Mouse (Mus musculus) CD8-positive naive resting alpha-beta T cell, adult 57 days (primary cell): ENCODE results near the gene Mcemp1. TPM values are rescaled to one million over a fixed set of nuclear protein-coding genes. Genes with fewer than 3 reads are reported as not detected.

Source experiments
- total RNA-seq: library from RNA; stranded (reverse); gene quantifications from one replicate; pipeline ENCODE4 v1.2.4, GENCODE M21; 2023

Mcemp1 gene
- total RNA-seq: 0.58 TPM

GRCm38 (mm10) chr8:3665507-3665906 is at the start of gene Mcemp1:
Gene Mcemp1 (plus strand): TSS chr8:3665754.

GRCm38 (mm10) chr8:3621199-3621970 is 44.2 kb upstream of the Mcemp1 start, which contains the start of the genes Xab2 and Pet100:
Gene Xab2 (minus strand): TSS chr8:3621316.
Gene Pet100 (plus strand): TSS chr8:3621548.

DNA sequence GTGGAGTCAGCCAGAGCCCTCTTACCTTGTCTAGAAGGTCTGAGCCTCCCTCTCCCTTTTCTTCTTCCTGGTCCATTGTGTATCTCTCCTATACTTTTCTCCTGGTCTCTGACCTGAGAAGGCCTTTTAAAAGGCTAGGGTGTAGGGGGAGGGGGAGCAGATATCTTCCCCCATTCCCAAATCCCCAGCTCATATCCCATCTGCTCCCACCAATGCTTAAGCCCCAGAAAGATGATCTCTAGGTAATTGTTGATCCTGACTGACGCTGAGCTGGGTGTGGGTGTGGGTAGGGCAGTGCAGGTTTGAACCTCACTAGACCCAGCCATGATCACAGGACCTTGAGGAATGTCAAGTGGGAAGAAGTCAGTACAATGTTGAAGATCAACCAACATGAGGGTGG is 40.1 kb upstream of the Mcemp1 start, which contains the start of gene Pcp2:
TSS of gene Pcp2 (minus strand) at position 101 of the 400 bp plus-strand sequence.

GRCm38 (mm10) chr8:3630647-3631477 is 34.7 kb upstream of the Mcemp1 start, which contains the start of gene Stxbp2:
Gene Stxbp2 (plus strand): TSS chr8:3630955.

GRCm38 (mm10) chr8:3655526-3655925 is 10.0 kb upstream of the Mcemp1 start, which contains the start of gene Retn:
Gene Retn (plus strand): TSS chr8:3655770.

GRCm38 (mm10) chr8:3671980-3672491 is 6.5 kb downstream of the Mcemp1 start, which contains the start of gene Fcor:
Gene Fcor (minus strand): TSS chr8:3672362.

GRCm38 (mm10) chr8:3676131-3676992 is 10.8 kb downstream of the Mcemp1 start, which contains the start of gene Trappc5:
Gene Trappc5 (plus strand): TSS chr8:3676299.

GRCm38 (mm10) chr8:3694121-3694520 is 28.6 kb downstream of the Mcemp1 start, which contains the start of gene Fcer2a:
Gene Fcer2a (minus strand): TSS chr8:3694175.

Other genes with a start within 250 kb of the Mcemp1 start
- gene Pex11g, start 198.1 kb upstream of the Mcemp1 start, total RNA-seq: 0.70 TPM
- 5.0 TPM for gene Tex45, start 194.9 kb upstream of the Mcemp1 start, total RNA-seq
- 12.0 TPM for gene Zfp358, start 172.6 kb upstream of the Mcemp1 start, total RNA-seq
- gene Mcoln1, start 165.3 kb upstream of the Mcemp1 start, total RNA-seq: 76.4 TPM
- 60.0 TPM for gene Pnpla6, start 150.4 kb upstream of the Mcemp1 start, total RNA-seq
- not detected for gene C330021F23Rik, start 97.8 kb upstream of the Mcemp1 start, total RNA-seq
- 0.15 TPM for gene Camsap3, start 78.5 kb upstream of the Mcemp1 start, total RNA-seq
- gene Xab2, start 44.4 kb upstream of the Mcemp1 start, total RNA-seq: 97.6 TPM
- 45.9 TPM for gene Pet100, start 44.2 kb upstream of the Mcemp1 start, total RNA-seq
- not detected for gene Pcp2, start 40.2 kb upstream of the Mcemp1 start, total RNA-seq
- gene Stxbp2, start 34.8 kb upstream of the Mcemp1 start, total RNA-seq: 222 TPM
- not detected for gene Retn, start 10.0 kb upstream of the Mcemp1 start, total RNA-seq
- gene Fcor, start 6.6 kb downstream of the Mcemp1 start, total RNA-seq: not detected
- 12.8 TPM for gene Trappc5, start 10.5 kb downstream of the Mcemp1 start, total RNA-seq
- 39.9 TPM for gene Fcer2a, start 28.4 kb downstream of the Mcemp1 start, total RNA-seq
- not detected for gene Clec4g, start 54.9 kb downstream of the Mcemp1 start, total RNA-seq
- gene Cd209a, start 83.2 kb downstream of the Mcemp1 start, total RNA-seq: 4.2 TPM
- not detected for gene Cd209e, start 188.6 kb downstream of the Mcemp1 start, total RNA-seq
- not detected for gene Cd209d, start 212.8 kb downstream of the Mcemp1 start, total RNA-seq